Mouse (Mus musculus) heart, postnatal 10 days (tissue): ENCODE results near the gene Trpm3. TPM values are rescaled to one million over a fixed set of nuclear protein-coding genes. Genes with fewer than 3 reads are reported as not detected.
A peak's percentile ranks its signal among the peaks of the same experiment; 100 is the strongest.

Source experiments
- DNase-seq, 2 experiments: peaks; one replicate each; pipeline ENCODE4 v3.0.0; 2021
- intact Hi-C: fragments of 180-260 bp; cut with DNase I; formaldehyde crosslinking; loops from one replicate; pipeline ENCODE4 v1.15.1; 2025
- total RNA-seq, 2 experiments: library from RNA; stranded (reverse); gene quantifications; 2 replicates each; pipeline ENCODE4 v1.2.3; 2021

Trpm3 gene
- total RNA-seq, 2 experiments from 2014 or later = 1.5 to 2.2 TPM

DNA sequence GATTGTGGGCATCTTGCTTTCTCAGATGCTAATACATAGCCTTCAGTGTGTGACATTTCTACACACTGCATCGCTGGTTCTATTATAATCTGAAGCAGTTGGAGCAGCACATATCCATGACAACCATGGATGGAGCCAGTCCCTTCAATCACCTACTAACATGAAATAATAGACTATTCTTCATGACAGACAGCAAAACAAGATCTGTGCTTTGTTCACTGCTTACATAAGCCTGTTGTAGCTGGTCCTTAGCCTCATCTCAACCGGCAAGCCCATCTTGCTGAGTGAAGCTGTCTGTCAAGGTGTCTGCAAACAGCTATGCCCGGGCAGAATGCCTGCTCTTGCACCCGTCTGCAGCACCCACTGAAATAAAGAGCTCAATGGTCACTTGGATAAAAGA, 819.6 kb downstream of the Trpm3 start:
- intact Hi-C loops = no loop called here
- no peak for DNase-seq

- DNase-seq = no peak
- intact Hi-C loops = no loop called here
Observed at GRCm38 (mm10) chr19:22960450-22961265, 821.8 kb downstream of the Trpm3 start.

GRCm38 (mm10) chr19:22962001-22962708, 823.3 kb downstream of the Trpm3 start:
- DNase-seq = no peak
- intact Hi-C loops = no loop called here

DNA sequence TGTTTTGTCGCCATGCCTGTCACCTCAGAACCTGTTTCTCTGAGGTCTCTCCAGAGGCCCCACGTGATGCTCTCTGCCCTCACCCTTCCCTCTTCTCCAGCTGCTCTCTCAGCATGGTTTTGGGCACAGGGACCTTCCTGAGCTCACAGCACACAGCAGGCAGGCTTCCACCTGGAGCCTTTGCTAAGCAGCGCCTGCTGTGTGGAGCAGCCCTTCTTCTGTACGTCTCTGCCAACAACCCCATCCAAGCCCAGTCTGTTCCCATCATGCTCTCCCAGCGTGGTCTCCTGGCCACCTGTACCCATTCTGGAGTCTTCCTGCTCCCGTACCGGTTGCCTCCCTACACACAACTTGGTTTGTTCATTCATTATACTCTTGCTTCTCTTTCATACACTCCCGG, 823.9 kb downstream of the Trpm3 start:
- intact Hi-C loops = no loop called here
- no peak for DNase-seq

DNA sequence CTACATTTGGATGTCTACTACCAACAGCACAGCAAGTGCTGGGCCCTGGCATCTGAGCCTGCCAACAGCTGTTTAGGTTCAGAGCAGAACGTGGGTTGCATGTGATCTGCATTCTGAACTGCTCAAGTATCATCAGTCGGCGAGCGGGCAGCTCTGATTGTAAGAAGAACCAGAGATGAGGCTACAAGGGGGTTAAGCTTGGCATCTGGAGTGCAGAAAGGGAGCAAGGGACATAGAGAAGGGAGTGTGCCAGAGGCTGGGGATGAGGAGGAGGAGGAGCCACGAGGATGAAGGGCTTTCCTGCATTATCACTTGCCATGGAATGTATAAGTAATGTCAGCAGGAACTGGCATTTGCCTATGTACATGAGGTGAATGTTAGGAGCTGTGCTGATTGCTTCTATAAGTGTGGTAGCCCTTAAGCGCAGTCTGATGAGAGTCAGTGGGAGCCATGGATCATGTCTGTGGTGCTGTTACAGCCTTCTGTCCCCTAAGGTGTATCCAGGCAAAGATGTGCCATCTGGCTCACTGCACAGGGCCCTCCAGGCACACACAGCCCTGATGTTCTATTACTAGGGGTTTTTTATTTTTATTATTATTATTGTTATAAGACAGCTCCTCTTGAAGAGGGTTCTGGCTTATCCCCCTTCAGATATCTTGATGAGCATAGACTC, 825.0 kb downstream of the Trpm3 start:
- DNase-seq = no peak
- intact Hi-C loops = no loop called here

DNA sequence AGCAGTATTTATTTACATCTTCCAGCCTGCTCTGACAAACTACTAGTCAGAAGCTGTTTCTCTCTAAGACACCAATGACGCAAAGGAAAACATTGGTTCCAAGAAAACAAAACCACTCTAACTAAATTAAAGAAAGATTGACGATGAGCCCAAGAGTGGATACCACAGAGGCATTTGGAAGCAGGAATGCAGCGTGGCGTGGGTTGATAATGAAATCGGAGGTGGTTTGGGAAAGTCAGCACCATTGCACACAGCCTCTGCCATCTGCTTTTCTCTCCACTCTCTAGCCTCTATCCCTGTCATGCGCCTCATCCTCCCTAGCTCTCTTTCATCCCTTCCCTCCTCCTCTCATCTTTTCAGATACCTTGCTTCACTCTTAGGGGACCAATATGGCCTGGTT, 826.6 kb downstream of the Trpm3 start:
- intact Hi-C loops = no loop called here
- no peak for DNase-seq

DNA sequence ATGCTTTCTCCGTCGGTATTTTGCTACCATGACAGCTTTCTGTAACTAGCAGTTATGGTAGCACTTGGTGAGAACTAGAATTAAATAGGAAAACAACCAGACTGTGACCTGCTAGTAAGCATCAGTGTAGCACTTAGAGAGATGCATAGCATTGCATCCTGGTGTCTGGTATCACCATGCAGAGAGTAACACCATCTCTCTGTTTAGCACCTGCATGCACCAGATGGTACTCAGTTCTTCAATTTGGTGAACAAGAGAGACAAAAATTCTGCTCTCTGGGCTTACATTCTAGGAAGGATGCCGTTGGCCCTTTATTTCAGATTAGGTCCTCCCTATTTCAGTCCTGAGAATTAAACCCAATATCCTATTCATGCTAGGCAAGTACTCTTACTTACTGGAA, 834.4 kb downstream of the Trpm3 start:
- intact Hi-C loops = no loop called here
- DNase-seq = no peak

DNA sequence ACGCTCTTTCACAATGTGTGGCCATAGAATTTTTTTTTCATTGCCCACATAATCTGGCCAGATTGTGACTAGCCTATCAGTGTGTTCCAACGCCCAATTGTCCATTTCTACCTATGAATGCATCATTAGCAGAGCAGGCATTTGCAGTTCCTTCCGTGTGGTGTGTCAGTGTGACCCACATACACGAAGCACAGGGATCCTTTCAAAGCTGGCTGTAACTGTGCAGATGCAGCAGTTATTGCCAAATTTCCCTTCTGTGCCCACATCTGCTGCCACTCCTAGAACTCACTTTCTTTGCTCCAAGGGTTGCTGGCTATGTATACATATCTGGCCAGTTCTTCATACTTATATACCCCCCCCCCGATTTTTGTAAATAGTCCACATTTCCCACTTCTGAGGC, 834.9 kb downstream of the Trpm3 start:
- DNase-seq = no peak
- intact Hi-C loops = no loop called here

- intact Hi-C loops = no loop called here
Observed at GRCm38 (mm10) chr19:22975801-22976200, 837.0 kb downstream of the Trpm3 start.

DNA sequence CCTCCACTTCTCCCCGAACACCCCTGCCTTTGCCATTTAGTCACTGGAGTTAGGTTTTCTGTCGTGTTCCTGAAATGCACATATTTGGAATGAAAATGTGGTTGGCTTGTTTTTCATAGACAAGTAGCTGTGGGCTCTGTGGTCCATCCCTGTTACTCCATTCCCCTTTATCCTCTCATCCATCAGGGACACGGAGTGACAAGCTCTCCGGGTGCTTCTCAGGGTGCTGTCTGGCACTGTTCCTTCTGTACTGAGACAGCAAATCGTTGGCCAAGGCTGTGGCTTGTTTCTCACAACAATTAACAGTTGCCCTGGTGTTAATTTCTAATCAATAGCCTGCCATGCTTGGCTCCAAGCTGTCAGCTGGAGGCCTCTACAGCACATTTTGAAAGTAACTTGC, 838.7 kb downstream of the Trpm3 start:
- intact Hi-C loops = no loop called here
- DNase-seq = no peak

More at GRCm38 (mm10) chr19:22975801-22976200, 837.0 kb downstream of the Trpm3 start:
- DNase-seq = no peak

GRCm38 (mm10) chr19:22978763-22979162, 839.9 kb downstream of the Trpm3 start:
- intact Hi-C loops = no loop called here
- no peak for DNase-seq

DNA sequence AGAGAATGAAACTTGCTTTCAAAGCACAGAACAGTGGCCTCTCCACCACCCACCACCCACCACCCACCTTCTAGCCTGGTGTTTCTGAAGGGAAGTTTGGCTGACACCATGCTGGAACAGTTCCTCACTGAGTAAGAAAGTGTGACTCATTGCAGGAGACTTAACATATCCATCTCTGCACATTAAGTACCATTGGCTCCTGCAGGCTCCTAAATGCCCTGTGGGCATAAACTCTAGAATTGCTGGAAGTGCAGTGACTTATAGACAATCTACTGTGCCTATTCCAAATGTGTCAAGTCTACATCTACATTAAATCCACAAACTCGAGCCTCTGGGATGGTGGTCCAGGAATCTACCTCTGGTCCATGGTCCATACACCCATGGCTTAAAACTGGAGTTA, 840.3 kb downstream of the Trpm3 start:
- intact Hi-C loops = no loop called here
- DNase-seq = no peak

GRCm38 (mm10) chr19:22987914-22988313, 849.1 kb downstream of the Trpm3 start:
- no peak for DNase-seq
- intact Hi-C loops = no loop called here

GRCm38 (mm10) chr19:22993946-22994345, 855.1 kb downstream of the Trpm3 start:
- DNase-seq = no peak
- intact Hi-C loops = no loop called here

DNA sequence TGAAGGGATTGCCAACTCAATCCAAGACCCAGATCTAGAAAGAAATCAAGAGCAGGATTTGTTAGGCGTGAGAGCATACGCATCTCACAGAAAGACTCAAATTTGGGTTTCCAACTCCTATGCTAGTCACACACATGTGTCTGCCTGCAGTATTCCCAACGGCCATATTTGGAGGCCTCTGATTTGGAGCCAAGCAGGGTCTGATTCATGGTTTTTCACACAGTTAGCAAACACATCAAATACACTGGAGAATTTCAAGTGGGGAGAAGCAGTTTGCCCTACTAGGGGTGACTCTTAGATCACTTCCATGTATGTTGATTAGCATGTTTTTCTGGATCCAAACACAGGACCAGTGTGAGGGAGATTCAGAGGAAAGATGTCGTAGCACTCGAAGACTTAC, 855.7 kb downstream of the Trpm3 start:
- intact Hi-C loops = no loop called here
- no peak for DNase-seq

DNA sequence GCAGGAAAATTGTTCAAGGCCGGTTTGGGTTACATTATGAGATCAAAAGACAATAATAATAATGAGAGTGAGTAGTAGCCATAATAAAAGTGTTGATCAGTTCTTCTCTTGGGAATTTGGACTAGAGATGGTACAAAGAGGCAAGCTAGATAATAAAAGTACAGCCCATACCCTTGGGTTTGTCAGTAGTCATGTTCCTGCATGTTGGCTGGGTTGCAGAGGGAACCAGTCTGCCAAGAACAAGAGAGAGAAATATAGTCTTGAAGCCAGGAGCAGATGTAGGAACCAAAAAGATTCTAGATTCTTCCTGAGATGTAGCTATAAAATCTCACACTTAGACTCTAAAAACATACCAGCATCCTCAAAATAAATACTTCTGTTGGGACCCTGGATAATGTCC, 861.4 kb downstream of the Trpm3 start:
- intact Hi-C loops = loop anchor here (5.0 kb wide), 1 partner anchor 83 kb away; no protein-coding TSS in a partner anchor
- no peak for DNase-seq

GRCm38 (mm10) chr19:23003861-23004260, 865.0 kb downstream of the Trpm3 start:
- intact Hi-C loops = loop anchor here (5.0 kb wide), 1 partner anchor 87 kb away; no protein-coding TSS in a partner anchor
- DNase-seq = no peak

- intact Hi-C loops = loop anchor here (1.0 to 5.0 kb wide), 4 partner anchors 128 to 221 kb away; no protein-coding TSS in a partner anchor
- DNase-seq = no peak
Observed at GRCm38 (mm10) chr19:23005851-23006250, 867.0 kb downstream of the Trpm3 start.

DNA sequence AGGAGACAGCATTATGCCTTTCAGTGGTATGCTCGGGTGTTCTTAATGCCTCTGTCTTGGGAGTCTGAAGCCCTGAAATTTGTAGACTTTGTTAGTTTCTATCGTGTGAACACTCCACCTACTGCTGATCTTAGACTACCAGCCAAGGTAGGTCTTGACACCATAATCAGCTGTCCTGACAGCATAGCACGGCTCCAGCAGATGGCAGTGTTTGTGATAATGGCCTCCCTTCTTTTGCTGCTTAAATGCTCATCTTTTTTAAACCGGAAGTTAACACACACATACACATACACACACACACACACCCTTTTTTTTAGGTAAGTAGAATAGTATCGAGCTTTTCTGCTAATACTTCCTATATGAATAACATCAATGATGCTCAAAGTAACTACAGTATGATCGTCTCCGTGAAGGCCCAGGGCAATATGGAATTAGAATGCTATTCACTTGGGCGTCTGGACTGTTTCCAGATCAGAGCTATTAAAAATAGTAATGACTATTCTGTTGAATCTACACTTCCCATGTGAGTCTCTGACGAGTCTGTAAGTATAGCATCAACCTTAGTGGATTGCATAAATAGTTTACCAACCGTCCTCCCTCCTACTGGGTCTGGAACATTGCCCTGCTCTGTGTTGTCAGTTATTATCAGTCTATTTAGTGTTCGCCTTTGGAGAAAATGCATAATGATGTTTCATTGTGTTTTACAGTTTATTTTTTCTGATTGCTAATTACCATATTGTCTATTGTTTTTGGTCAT, 867.8 kb downstream of the Trpm3 start:
- intact Hi-C loops = loop anchor here (1.0 to 5.0 kb wide), 4 partner anchors 128 to 221 kb away; no protein-coding TSS in a partner anchor
- peak; percentile 67 to 72 for DNase-seq

DNA sequence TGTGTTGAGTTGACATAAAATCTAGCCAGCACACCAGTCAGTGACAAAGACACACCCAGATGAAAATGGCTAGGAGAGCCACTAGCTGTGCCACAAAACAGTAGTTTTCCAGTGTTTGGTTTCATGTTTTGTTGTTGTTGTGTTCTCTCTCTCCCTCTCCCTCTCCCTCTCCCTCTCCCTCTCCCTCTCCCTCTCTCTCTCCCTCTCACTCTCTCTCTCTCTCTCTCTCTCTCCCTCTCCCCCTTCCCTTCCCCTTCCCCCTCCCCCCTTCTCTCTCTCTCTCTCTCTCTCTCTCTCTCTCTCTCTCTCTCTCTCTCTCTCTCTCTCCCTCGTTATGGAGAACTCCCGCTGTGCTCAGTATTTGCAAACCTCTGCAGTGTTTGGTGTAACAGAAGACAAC, 874.8 kb downstream of the Trpm3 start:
- no peak for DNase-seq
- intact Hi-C loops = no loop called here

- peak; percentile 49 to 58 for DNase-seq
- intact Hi-C loops = no loop called here
Observed at GRCm38 (mm10) chr19:23015516-23015915, 876.7 kb downstream of the Trpm3 start.
